Mouse (Mus musculus): Measurements from ENCODE around the gene Slc9a3r1.

Gene Slc9a3r1

GRCm38 (mm10) chr11:115187693-115188092 lies 24.6 kb downstream of the Slc9a3r1 start, which contains the start of gene Nat9:
TSS of gene Nat9 (minus strand) at chr11:115187859.
- in situ Hi-C loops (cut with MseI, MboI): no loop called here

GRCm38 (mm10) chr11:115188539-115189231 lies 25.5 kb downstream of the Slc9a3r1 start:
- in situ Hi-C loops (cut with MseI, MboI): no loop called here

GRCm38 (mm10) chr11:115189304-115189703 lies 26.2 kb downstream of the Slc9a3r1 start:
- in situ Hi-C loops (cut with MseI, MboI): no loop called here

GRCm38 (mm10) chr11:115192180-115192579 lies 29.0 kb downstream of the Slc9a3r1 start:
- in situ Hi-C loops (cut with MseI, MboI): no loop called here

GRCm38 (mm10) chr11:115194693-115195092 lies 31.6 kb downstream of the Slc9a3r1 start:
- in situ Hi-C loops (cut with MseI, MboI): loop anchor here in 1 of 2 experiments (5.0 kb wide), 1 partner anchor 68 kb away; no protein-coding TSS in a partner anchor

- in situ Hi-C loops (cut with MseI, MboI): loop anchor here in 1 of 2 experiments (5.0 kb wide), 1 partner anchor 66 kb away; no protein-coding TSS in a partner anchor
Measured at GRCm38 (mm10) chr11:115195933-115196332, 32.8 kb downstream of the Slc9a3r1 start.

- in situ Hi-C loops (cut with MseI, MboI): loop anchor here in 1 of 2 experiments (5.0 kb wide), 1 partner anchor 65 kb away; no protein-coding TSS in a partner anchor
Measured at GRCm38 (mm10) chr11:115197558-115197957, 34.4 kb downstream of the Slc9a3r1 start.

GRCm38 (mm10) chr11:115198932-115199384 lies 35.8 kb downstream of the Slc9a3r1 start:
- in situ Hi-C loops (cut with MseI, MboI): loop anchor here in 1 of 2 experiments (5.0 kb wide), 1 partner anchor 63 kb away; no protein-coding TSS in a partner anchor

- in situ Hi-C loops (cut with MseI, MboI): no loop called here
Measured at GRCm38 (mm10) chr11:115200520-115200919, 37.4 kb downstream of the Slc9a3r1 start.

- in situ Hi-C loops (cut with MseI, MboI): no loop called here
Measured at GRCm38 (mm10) chr11:115202316-115202715, 39.2 kb downstream of the Slc9a3r1 start.

- in situ Hi-C loops (cut with MseI, MboI): no loop called here
Measured at GRCm38 (mm10) chr11:115202756-115203155, 39.6 kb downstream of the Slc9a3r1 start.

- in situ Hi-C loops (cut with MseI, MboI): loop anchor here in 1 of 2 experiments (5.0 kb wide), 1 partner anchor 54 kb away; no protein-coding TSS in a partner anchor
Measured at GRCm38 (mm10) chr11:115208126-115208525, 45.0 kb downstream of the Slc9a3r1 start.

GRCm38 (mm10) chr11:115208776-115209732 lies 45.9 kb downstream of the Slc9a3r1 start:
- in situ Hi-C loops (cut with MseI, MboI): loop anchor here in 1 of 2 experiments (5.0 kb wide), 1 partner anchor 53 kb away; no protein-coding TSS in a partner anchor

- in situ Hi-C loops (cut with MseI, MboI): loop anchor here in 1 of 2 experiments (5.0 kb wide), 1 partner anchor 52 kb away; no protein-coding TSS in a partner anchor
Measured at GRCm38 (mm10) chr11:115209958-115210357, 46.8 kb downstream of the Slc9a3r1 start.

GRCm38 (mm10) chr11:115212116-115212515 lies 49.0 kb downstream of the Slc9a3r1 start:
- in situ Hi-C loops (cut with MseI, MboI): no loop called here

GRCm38 (mm10) chr11:115215123-115215522 lies 52.0 kb downstream of the Slc9a3r1 start:
- in situ Hi-C loops (cut with MseI, MboI): no loop called here

GRCm38 (mm10) chr11:115217439-115218410 lies 54.6 kb downstream of the Slc9a3r1 start:
- in situ Hi-C loops (cut with MseI, MboI): no loop called here

GRCm38 (mm10) chr11:115219263-115219662 lies 56.1 kb downstream of the Slc9a3r1 start:
- in situ Hi-C loops (cut with MseI, MboI): no loop called here

GRCm38 (mm10) chr11:115219685-115220084 lies 56.5 kb downstream of the Slc9a3r1 start:
- in situ Hi-C loops (cut with MseI, MboI): no loop called here

GRCm38 (mm10) chr11:115222077-115222476 lies 58.9 kb downstream of the Slc9a3r1 start:
- in situ Hi-C loops (cut with MseI, MboI): no loop called here

Data from mouse trophoblast stem cell (cell line).